Mouse (Mus musculus) E14TG2a.4 (cell line): ENCODE results near the gene Sulf2.

ENCODE experiments used
- CTCF ChIP-seq: conservative IDR thresholded peaks from 2 replicates; pipeline ENCODE4 v1.5.1; 2014; ENCODE audit warnings: low read length
- POU5F1 ChIP-seq: IDR thresholded peaks from 2 replicates; pipeline ENCODE4 v1.6.1; 2014; ENCODE audit warnings: low read length, borderline replicate concordance

GRCm38 (mm10) chr2:166143871-166144270 lies 11.6 kb downstream of the Sulf2 start:
- TF ChIP-seq POU5F1 (no peak), CTCF (no peak)
